Mouse (Mus musculus) heart, adult 2 months (tissue): ENCODE results near the gene Usb1.

Source experiments
- CTCF ChIP-seq: fragments of 200-600 bp; IDR thresholded peaks from 2 replicates; pipeline ENCODE4 v1.8.1; 2022; ENCODE audit warnings: antibody characterized with exemption, mild to moderate bottlenecking, moderate library complexity
- EP300 ChIP-seq: fragments of 200-500 bp; IDR thresholded peaks from 2 replicates; pipeline ENCODE4 v1.6.1; 2011; ENCODE audit warnings: low read depth, low read length, control low read depth; ENCODE audit not compliant: insufficient read depth
- POLR2A ChIP-seq: fragments of 200-500 bp; IDR thresholded peaks from 2 replicates; pipeline ENCODE4 v1.6.1; 2011; ENCODE audit warnings: mild to moderate bottlenecking, low read depth, low read length, control low read depth; ENCODE audit not compliant: insufficient read depth

GRCm38 (mm10) chr8:95391101-95391500, 59.0 kb downstream of the Usb1 start:
- no peak for TF ChIP-seq CTCF
- no peak for TF ChIP-seq POLR2A
- no peak for TF ChIP-seq EP300
